Mouse (Mus musculus): ENCODE results near the gene Tex46. TPM values are rescaled to one million over a fixed set of nuclear protein-coding genes. Genes with fewer than 3 reads are reported as not detected.

The Tex46 gene
- total RNA-seq, 2 experiments from 2014 or later, result not detected

GRCm38 (mm10) chr4:136631237-136631994 lies 21.2 kb downstream of the Tex46 start:
- DNase-seq (ENCODE audit: low spot score in 2 of 2), result no peak

- DNase-seq (ENCODE audit: low spot score in 2 of 2), result no peak
These were observed 25.8 kb downstream of the Tex46 start for GRCm38 (mm10) chr4:136635995-136636394.

- no peak for DNase-seq (ENCODE audit: low spot score in 2 of 2)
These were observed 26.3 kb downstream of the Tex46 start for GRCm38 (mm10) chr4:136636511-136636910.

- no peak for DNase-seq (ENCODE audit: low spot score in 2 of 2)
These were observed 26.8 kb downstream of the Tex46 start for GRCm38 (mm10) chr4:136636983-136637562.

GRCm38 (mm10) chr4:136637563-136638229 lies 27.5 kb downstream of the Tex46 start:
- DNase-seq (ENCODE audit: low spot score in 2 of 2), result peak; percentile 70 to 79

- DNase-seq (ENCODE audit: low spot score in 2 of 2), result no peak
These were observed 28.1 kb downstream of the Tex46 start for GRCm38 (mm10) chr4:136638230-136638750.

GRCm38 (mm10) chr4:136638890-136639289 lies 28.7 kb downstream of the Tex46 start:
- no peak for DNase-seq (ENCODE audit: low spot score in 2 of 2)

- DNase-seq (ENCODE audit: low spot score in 2 of 2), result peak; percentile 84 to 91
These were observed 38.8 kb downstream of the Tex46 start for GRCm38 (mm10) chr4:136648922-136649479.

- DNase-seq (ENCODE audit: low spot score in 2 of 2), result peak; percentile 53 to 73
These were observed 39.4 kb downstream of the Tex46 start for GRCm38 (mm10) chr4:136649480-136650196.

GRCm38 (mm10) chr4:136650261-136650660 lies 40.0 kb downstream of the Tex46 start:
- no peak for DNase-seq (ENCODE audit: low spot score in 2 of 2)

GRCm38 (mm10) chr4:136651357-136651811 lies 41.1 kb downstream of the Tex46 start:
- DNase-seq (ENCODE audit: low spot score in 2 of 2), result peak in 1 of 2 experiments; percentile 33

GRCm38 (mm10) chr4:136651882-136652527 lies 41.8 kb downstream of the Tex46 start:
- DNase-seq (ENCODE audit: low spot score in 2 of 2), result peak in 1 of 2 experiments; percentile 33

- DNase-seq (ENCODE audit: low spot score in 2 of 2), result no peak
These were observed 42.3 kb downstream of the Tex46 start for GRCm38 (mm10) chr4:136652528-136652910.

GRCm38 (mm10) chr4:136653019-136653418 lies 42.8 kb downstream of the Tex46 start:
- DNase-seq (ENCODE audit: low spot score in 2 of 2), result no peak

- no peak for DNase-seq (ENCODE audit: low spot score in 2 of 2)
These were observed 43.5 kb downstream of the Tex46 start for GRCm38 (mm10) chr4:136653692-136654234.

GRCm38 (mm10) chr4:136657914-136658313 lies 47.7 kb downstream of the Tex46 start:
- DNase-seq (ENCODE audit: low spot score in 2 of 2), result no peak
